Comparison of ENCODE assay signal across 22 mouse cellular contexts in genomic region chr14:57546131-57546530, GRCm38 (mm10). TPM values are rescaled to one million over a fixed set of nuclear protein-coding genes. Genes with fewer than 3 reads are reported as not detected.
DNase-seq lines count a peak whose midpoint lies in the region; ATAC-seq and TF ChIP-seq lines count a peak whose summit lies in the region.
"Had no signal": no experiment of that assay in that cellular context is flagged by ENCODE, and none has a peak within 500 bp of the region (broad histone marks: within the 10 kb centered on the region; RNA-seq: fewer than 3 reads in every experiment).

No protein-coding gene starts in this region.

- H3K4me2 ChIP-seq in liver, embryonic 11.5 days = peak overlapping the region; percentile 32; the same call in 1 of the 2 replicates
- H3K4me2 ChIP-seq in intestine, embryonic 14.5 days (ENCODE audit: low read length) = no peak overlapping the region
- no peak overlapping the region for H3K4me2 ChIP-seq in limb, embryonic 14.5 days (replicated peaks; ENCODE audit: low read depth, low read length, severe bottlenecking)
- H3K4me2 ChIP-seq: heart, embryonic 12.5 days; hindbrain, embryonic 13.5 days; midbrain, embryonic 13.5 days; neural tube, embryonic 13.5 days had no signal

- no peaks in the 10 kb centered on the region for H3K36me3 ChIP-seq in liver, embryonic 11.5 days (ENCODE audit: control insufficient read depth, insufficient read depth, low read length)
- peaks cover 21% of the 10 kb centered on the region for H3K36me3 ChIP-seq in E14TG2a.4 (ENCODE audit: insufficient read depth, low read length)
- peaks cover 10% of the 10 kb centered on the region; the same call in 1 of the 2 replicates for H3K36me3 ChIP-seq in intestine, embryonic 14.5 days (ENCODE audit: control insufficient read depth, insufficient read depth, low read length)
- H3K36me3 ChIP-seq in limb, embryonic 14.5 days (ENCODE audit: control insufficient read depth, insufficient read depth, low read length) = peaks cover 20% of the 10 kb centered on the region

- no peaks in the 10 kb centered on the region for H3K27me3 ChIP-seq in liver, embryonic 11.5 days (replicated peaks; ENCODE audit: control insufficient read depth, insufficient read depth, low read length)
- peaks cover 35% of the 10 kb centered on the region for H3K27me3 ChIP-seq in E14TG2a.4 (ENCODE audit: insufficient read depth, low read length)
- no peaks in the 10 kb centered on the region for H3K27me3 ChIP-seq in intestine, embryonic 14.5 days (replicated peaks; ENCODE audit: control insufficient read depth, insufficient read depth, low read length)
- H3K27me3 ChIP-seq in limb, embryonic 14.5 days (ENCODE audit: control insufficient read depth, insufficient read depth, low read length) = no peaks in the 10 kb centered on the region
- H3K27me3 ChIP-seq: neural tube, embryonic 13.5 days had no signal

- whole genome bisulfite sequencing in liver, embryonic 11.5 days = 55% methylated on average over 8 of the region's 8 CpGs
- WGBS in intestine, embryonic 14.5 days = 81% methylated on average over 8 of the region's 8 CpGs
- 66% methylated on average over 8 of the region's 8 CpGs for WGBS in limb, embryonic 14.5 days

- TF ChIP-seq POLR2A in limb, embryonic 14.5 days (IDR thresholded peaks at IDR 0.05; ENCODE audit: borderline replicate concordance, extremely low read depth, insufficient read depth, insufficient read length) = no peak

- no peak for ATAC-seq in liver, embryonic 11.5 days (replicated peaks; ENCODE audit: low FRiP score)
- ATAC-seq in intestine, embryonic 14.5 days (replicated peaks; ENCODE audit: low FRiP score, low TSS enrichment, low read depth) = no peak
- ATAC-seq in limb, embryonic 14.5 days (ENCODE audit: low FRiP score, low read depth) = no peak
- ATAC-seq: forebrain, embryonic 14.5 days had no signal

- H3K4me3 ChIP-seq in liver, embryonic 11.5 days (ENCODE audit: low read depth, low read length) = no peak overlapping the region
- 0 out of 2 replicates have a peak overlapping the region, but pooled peaks have one; percentile 3 for H3K4me3 ChIP-seq in E14TG2a.4 (replicated peaks; ENCODE audit: low read length)
- H3K4me3 ChIP-seq in intestine, embryonic 14.5 days (ENCODE audit: low read depth, low read length) = no peak overlapping the region
- H3K4me3 ChIP-seq in limb, embryonic 14.5 days (replicated peaks; ENCODE audit: low read length) = no peak overlapping the region
- H3K4me3 ChIP-seq: heart, embryonic 12.5 days; hindbrain, embryonic 13.5 days; midbrain, embryonic 13.5 days; neural tube, embryonic 13.5 days had no signal

- H3K27ac ChIP-seq in liver, embryonic 11.5 days (ENCODE audit: low read depth, low read length) = peak overlapping the region; percentile 46; the same call in 1 of the 2 replicates
- peak overlapping the region; percentile 84 for H3K27ac ChIP-seq in intestine, embryonic 14.5 days (ENCODE audit: low read depth)
- H3K27ac ChIP-seq in limb, embryonic 14.5 days (replicated peaks; ENCODE audit: low read depth, low read length) = peak overlapping the region; percentile 40
- H3K27ac ChIP-seq: hindbrain, embryonic 13.5 days; midbrain, embryonic 13.5 days; neural tube, embryonic 13.5 days had no signal

- no peaks in the 10 kb centered on the region for H3K9me3 ChIP-seq in liver, embryonic 11.5 days (ENCODE audit: control insufficient read depth, low read length)
- H3K9me3 ChIP-seq in E14TG2a.4 (ENCODE audit: low read length) = no peaks in the 10 kb centered on the region
- H3K9me3 ChIP-seq in intestine, embryonic 14.5 days (ENCODE audit: control insufficient read depth, low read length) = peaks cover 2% of the 10 kb centered on the region; the same call in 1 of the 2 replicates
- H3K9me3 ChIP-seq in limb, embryonic 14.5 days (ENCODE audit: control insufficient read depth, low read length) = no peaks in the 10 kb centered on the region
- H3K9me3 ChIP-seq: heart, embryonic 12.5 days; midbrain, embryonic 13.5 days; neural tube, embryonic 13.5 days had no signal

- TF ChIP-seq CTCF in E14TG2a.4 (conservative IDR thresholded peaks at IDR 0.05; ENCODE audit: low read length) = no peak

- no peak for DNase-seq in liver, embryonic 11.5 days (ENCODE audit: low spot score)
- no peak for DNase-seq in liver
- DNase-seq in intestine, embryonic 14.5 days (ENCODE audit: low spot score) = no peak
- DNase-seq in limb, embryonic 14.5 days (ENCODE audit: low spot score) = no peak
- no peak for DNase-seq in Muller cell, postnatal 12 days (ENCODE audit: inconsistent ontology term)
- DNase-seq in gastrocnemius, adult 18-20 months (ENCODE audit: low spot score) = no peak
- no peak for DNase-seq in cerebellum, postnatal 14 days
- DNase-seq: adrenal gland, adult 2 months; B cell, adult 2 months; cerebellum, adult 2 months; heart, postnatal 14 days; kidney, adult 11 months; layer of hippocampus, postnatal 36 days; right cerebral cortex, adult 18-20 months; thymus, postnatal 14 days had no signal

- H3K4me1 ChIP-seq in liver, embryonic 11.5 days (replicated peaks; ENCODE audit: control insufficient read depth, insufficient read depth, low read length) = peaks cover 8% of the 10 kb centered on the region; the same call in 1 of the 2 replicates
- H3K4me1 ChIP-seq in E14TG2a.4 (replicated peaks; ENCODE audit: low read depth, low read length) = peaks cover 60% of the 10 kb centered on the region
- H3K4me1 ChIP-seq in intestine, embryonic 14.5 days (replicated peaks; ENCODE audit: control insufficient read depth, insufficient read depth, low read length) = no peaks in the 10 kb centered on the region; the same call in 1 of the 2 replicates
- peaks cover 15% of the 10 kb centered on the region for H3K4me1 ChIP-seq in limb, embryonic 14.5 days (ENCODE audit: control insufficient read depth, insufficient read depth, low read length)
- H3K4me1 ChIP-seq: hindbrain, embryonic 13.5 days; neural tube, embryonic 13.5 days had no signal

- no peak overlapping the region for H3K9ac ChIP-seq in liver, embryonic 11.5 days (ENCODE audit: low read depth, low read length)
- H3K9ac ChIP-seq in intestine, embryonic 14.5 days (ENCODE audit: low read length) = no peak overlapping the region
- H3K9ac ChIP-seq in limb, embryonic 14.5 days (ENCODE audit: low read depth, low read length, severe bottlenecking) = no peak overlapping the region
- H3K9ac ChIP-seq: heart, embryonic 12.5 days; hindbrain, embryonic 13.5 days; midbrain, embryonic 13.5 days; neural tube, embryonic 13.5 days had no signal

RNA-seq across cellular contexts. Expression of gene Il17d, which starts 21.6 kb away (rescaled TPM):
- 0.26 and 0.43 TPM in 2 replicates for polyA plus RNA-seq in liver, embryonic 11.5 days (2014; fragmentation: Nextera tagmentation; extraction: Ambion mirVana)
- polyA plus RNA-seq in intestine, embryonic 14.5 days (2014; fragmentation: Nextera tagmentation; extraction: Ambion mirVana) = 4.7 and 5.4 TPM in 2 replicates
- 41.0 and 68.8 TPM in 2 replicates for polyA plus RNA-seq in limb, embryonic 14.5 days (2012; rRNA removed)
- 6.9 and 8.1 TPM in 2 replicates for polyA plus RNA-seq in limb, embryonic 14.5 days (2014; fragmentation: Nextera tagmentation; extraction: Ambion mirVana)
- 1 to 10 TPM; 1.4 to 1.6 TPM for total RNA-seq in gastrocnemius, adult 18-20 months (2021)
- total RNA-seq: granulocyte monocyte progenitor cell, adult 5-6 weeks had no signal

RNA-seq across cellular contexts. Expression of gene Eef1akmt1, which starts 25.3 kb away (rescaled TPM):
- polyA plus RNA-seq in liver, embryonic 11.5 days (2014; fragmentation: Nextera tagmentation; extraction: Ambion mirVana) = 80.6 and 92.7 TPM in 2 replicates
- 106 and 111 TPM in 2 replicates for polyA plus RNA-seq in intestine, embryonic 14.5 days (2014; fragmentation: Nextera tagmentation; extraction: Ambion mirVana)
- polyA plus RNA-seq in limb, embryonic 14.5 days (2012; rRNA removed) = 38.2 and 44.0 TPM in 2 replicates
- 109 and 112 TPM in 2 replicates for polyA plus RNA-seq in limb, embryonic 14.5 days (2014; fragmentation: Nextera tagmentation; extraction: Ambion mirVana)
- 10 to 100 TPM; 45.1 to 47.3 TPM for total RNA-seq in gastrocnemius, adult 18-20 months (2021)
